Mouse (Mus musculus): ENCODE measurements around the gene Csrnp1. TPM values are rescaled to one million over a fixed set of nuclear protein-coding genes. Genes with fewer than 3 reads are reported as not detected.

Gene Csrnp1
- polyA plus RNA-seq, 1 experiment from 2014 or later: 0.75 TPM

DNA sequence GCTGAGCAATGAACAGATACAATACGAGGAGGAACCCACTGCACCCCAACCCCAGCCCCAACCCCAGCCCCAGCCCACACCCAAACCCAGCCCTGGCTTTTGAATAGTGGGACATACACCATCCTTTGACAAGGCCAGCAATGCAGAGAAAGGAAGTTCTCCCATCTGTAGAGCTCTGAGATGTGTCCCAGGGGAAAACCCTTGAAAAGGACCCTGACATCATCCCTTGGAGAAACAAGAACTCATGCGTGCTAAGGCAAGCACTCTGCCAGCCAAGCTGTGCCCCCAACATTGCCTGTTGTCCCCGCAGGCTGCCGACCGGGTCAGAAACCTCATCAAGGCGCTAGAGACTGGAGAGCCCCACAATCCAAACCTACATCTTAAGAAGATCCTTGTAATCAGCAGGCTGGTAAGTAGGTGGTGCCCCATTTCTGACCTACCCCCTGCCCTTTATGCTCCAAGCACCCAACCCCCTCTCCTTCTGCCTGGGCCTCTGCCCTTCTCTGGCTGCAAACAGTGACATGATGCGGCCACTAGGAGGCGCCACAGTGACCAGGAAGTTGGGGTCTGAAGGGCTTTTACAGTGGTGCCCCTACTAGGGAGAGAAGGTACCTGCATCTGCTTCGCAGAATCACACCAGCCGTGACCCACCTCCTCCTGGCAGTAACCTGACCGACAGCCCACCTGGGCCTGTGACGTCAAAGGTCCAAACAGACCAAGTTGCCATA, 39.1 kb downstream of the Csrnp1 start:
- Histone ChIP-seq H3K9me3 (replicated peaks; ENCODE audit: control insufficient read depth, low read length, poor library complexity, severe bottlenecking) (no peaks in the 10 kb centered on the region), H3K9ac (ENCODE audit: low read depth, low read length) (no peak overlapping the region), H3K4me3 (ENCODE audit: low read depth, low read length) (no peak overlapping the region), H3K27me3 (ENCODE audit: control insufficient read depth, insufficient read depth, low read depth, low read length) (no peaks in the 10 kb centered on the region), H3K27ac (ENCODE audit: low read length) (no peak overlapping the region), H3K4me2 (ENCODE audit: low read length) (no peak overlapping the region), H3K36me3 (ENCODE audit: control insufficient read depth, insufficient read depth, low read length) (no peaks in the 10 kb centered on the region), H3K4me1 (ENCODE audit: control insufficient read depth, insufficient read depth, low read length) (no peaks in the 10 kb centered on the region)
- WGBS: 61% methylated on average over 12 of the region's 12 CpGs
- ATAC-seq: no peak

DNA sequence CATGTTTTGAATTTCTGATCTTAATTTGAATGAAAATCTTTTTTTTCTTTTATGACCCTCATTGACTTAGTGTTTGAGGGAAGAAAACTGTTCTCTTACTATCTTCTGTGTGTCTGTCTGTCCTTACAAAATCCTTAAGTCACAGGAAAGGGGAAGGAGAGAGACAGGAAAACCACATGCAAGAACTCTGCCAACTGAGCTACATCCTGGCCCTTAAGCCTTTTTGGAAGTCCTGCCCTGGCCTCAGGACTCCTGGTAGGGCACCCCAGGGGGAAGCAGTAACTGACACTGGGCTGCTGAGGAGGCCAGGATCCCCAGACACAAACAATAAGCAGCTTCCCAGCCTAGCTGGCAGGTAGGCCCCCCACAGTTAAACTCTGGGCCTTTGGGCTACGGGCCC, 41.1 kb downstream of the Csrnp1 start:
- H3K27ac ChIP-seq (ENCODE audit: low read length): no peak overlapping the region
- no peaks in the 10 kb centered on the region for H3K4me1 ChIP-seq (ENCODE audit: control insufficient read depth, insufficient read depth, low read length)
- no peak overlapping the region for H3K9ac ChIP-seq (ENCODE audit: low read depth, low read length)
- no peaks in the 10 kb centered on the region for H3K9me3 ChIP-seq (replicated peaks; ENCODE audit: control insufficient read depth, low read length, poor library complexity, severe bottlenecking)
- WGBS: 61% methylated on average over 1 of the region's 1 CpGs
- ATAC-seq: no peak
- H3K4me3 ChIP-seq (ENCODE audit: low read depth, low read length): no peak overlapping the region
- no peaks in the 10 kb centered on the region for H3K27me3 ChIP-seq (ENCODE audit: control insufficient read depth, insufficient read depth, low read depth, low read length)
- H3K36me3 ChIP-seq (ENCODE audit: control insufficient read depth, insufficient read depth, low read length): no peaks in the 10 kb centered on the region
- H3K4me2 ChIP-seq (ENCODE audit: low read length): no peak overlapping the region

- Histone ChIP-seq H3K9me3 (replicated peaks; ENCODE audit: control insufficient read depth, low read length, poor library complexity, severe bottlenecking) (no peaks in the 10 kb centered on the region), H3K27me3 (ENCODE audit: control insufficient read depth, insufficient read depth, low read depth, low read length) (no peaks in the 10 kb centered on the region), H3K27ac (ENCODE audit: low read length) (no peak overlapping the region), H3K4me2 (ENCODE audit: low read length) (no peak overlapping the region), H3K9ac (ENCODE audit: low read depth, low read length) (no peak overlapping the region), H3K36me3 (ENCODE audit: control insufficient read depth, insufficient read depth, low read length) (no peaks in the 10 kb centered on the region), H3K4me3 (ENCODE audit: low read depth, low read length) (no peak overlapping the region), H3K4me1 (ENCODE audit: control insufficient read depth, insufficient read depth, low read length) (peaks cover 3% of the 10 kb centered on the region)
- 87% methylated on average over 14 of the region's 14 CpGs for WGBS
- ATAC-seq: no peak
These were observed 42.6 kb downstream of the Csrnp1 start for GRCm38 (mm10) chr9:119941861-119942260.

DNA sequence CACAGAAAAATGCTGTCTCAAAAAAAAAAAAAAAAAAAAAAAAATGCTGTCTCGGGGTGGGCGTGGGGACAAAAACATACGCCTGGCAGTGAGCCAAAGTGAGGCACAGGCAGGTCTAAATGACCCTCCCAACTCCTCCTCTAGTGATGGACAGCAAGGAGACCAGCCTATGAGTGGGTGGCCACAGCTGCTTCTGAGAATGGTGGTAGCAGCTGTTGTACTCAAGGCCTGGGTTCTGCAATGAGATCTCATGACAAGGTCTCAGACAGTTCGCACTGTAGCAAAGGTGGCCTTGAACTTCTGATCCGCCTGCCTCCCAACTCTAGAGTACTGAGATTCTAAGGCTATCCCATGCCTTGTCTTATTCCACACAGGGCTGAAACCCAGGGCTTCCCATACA, 43.1 kb downstream of the Csrnp1 start:
- Histone ChIP-seq H3K9me3 (replicated peaks; ENCODE audit: control insufficient read depth, low read length, poor library complexity, severe bottlenecking) (no peaks in the 10 kb centered on the region), H3K4me3 (ENCODE audit: low read depth, low read length) (no peak overlapping the region), H3K4me2 (ENCODE audit: low read length) (no peak overlapping the region), H3K27me3 (ENCODE audit: control insufficient read depth, insufficient read depth, low read depth, low read length) (no peaks in the 10 kb centered on the region), H3K9ac (ENCODE audit: low read depth, low read length) (no peak overlapping the region), H3K27ac (ENCODE audit: low read length) (no peak overlapping the region), H3K4me1 (ENCODE audit: control insufficient read depth, insufficient read depth, low read length) (peaks cover 6% of the 10 kb centered on the region), H3K36me3 (ENCODE audit: control insufficient read depth, insufficient read depth, low read length) (no peaks in the 10 kb centered on the region)
- 86% methylated on average over 5 of the region's 5 CpGs for WGBS
- no peak for ATAC-seq

DNA sequence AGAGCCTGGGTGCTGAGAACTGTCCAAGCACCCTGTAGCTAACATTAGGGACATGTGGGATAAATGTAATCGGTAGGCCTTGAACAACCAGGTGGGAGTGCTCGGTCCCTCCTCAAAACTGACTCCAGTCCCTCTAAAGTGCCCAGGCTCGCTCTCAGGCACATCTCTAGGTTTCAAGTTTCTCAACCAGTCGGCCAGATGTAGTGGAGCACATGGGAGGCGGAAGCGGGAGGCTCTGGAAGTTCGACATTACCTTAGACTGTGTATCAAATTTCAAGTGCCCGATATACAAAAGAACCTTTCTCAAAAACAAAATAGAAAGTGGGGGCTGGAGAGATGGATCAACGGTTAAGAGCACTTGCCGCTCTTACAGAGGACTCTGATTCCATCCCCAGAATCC, 44.8 kb downstream of the Csrnp1 start:
- Histone ChIP-seq H3K27ac (ENCODE audit: low read length) (no peak overlapping the region), H3K36me3 (ENCODE audit: control insufficient read depth, insufficient read depth, low read length) (no peaks in the 10 kb centered on the region), H3K27me3 (ENCODE audit: control insufficient read depth, insufficient read depth, low read depth, low read length) (no peaks in the 10 kb centered on the region), H3K4me3 (ENCODE audit: low read depth, low read length) (no peak overlapping the region), H3K9ac (ENCODE audit: low read depth, low read length) (no peak overlapping the region), H3K9me3 (replicated peaks; ENCODE audit: control insufficient read depth, low read length, poor library complexity, severe bottlenecking) (no peaks in the 10 kb centered on the region), H3K4me2 (ENCODE audit: low read length) (no peak overlapping the region), H3K4me1 (ENCODE audit: control insufficient read depth, insufficient read depth, low read length) (peaks cover 11% of the 10 kb centered on the region)
- no peak for ATAC-seq
- WGBS: 76% methylated on average over 10 of the region's 10 CpGs

- Histone ChIP-seq H3K27me3 (ENCODE audit: control insufficient read depth, insufficient read depth, low read depth, low read length) (no peaks in the 10 kb centered on the region), H3K4me2 (ENCODE audit: low read length) (no peak overlapping the region), H3K27ac (ENCODE audit: low read length) (no peak overlapping the region), H3K9me3 (replicated peaks; ENCODE audit: control insufficient read depth, low read length, poor library complexity, severe bottlenecking) (no peaks in the 10 kb centered on the region), H3K4me3 (ENCODE audit: low read depth, low read length) (no peak overlapping the region), H3K36me3 (ENCODE audit: control insufficient read depth, insufficient read depth, low read length) (no peaks in the 10 kb centered on the region), H3K9ac (ENCODE audit: low read depth, low read length) (no peak overlapping the region), H3K4me1 (ENCODE audit: control insufficient read depth, insufficient read depth, low read length) (peaks cover 11% of the 10 kb centered on the region)
- ATAC-seq: no peak
- WGBS: 83% methylated on average over 4 of the region's 4 CpGs
These were observed 46.0 kb downstream of the Csrnp1 start for GRCm38 (mm10) chr9:119938496-119938895.

DNA sequence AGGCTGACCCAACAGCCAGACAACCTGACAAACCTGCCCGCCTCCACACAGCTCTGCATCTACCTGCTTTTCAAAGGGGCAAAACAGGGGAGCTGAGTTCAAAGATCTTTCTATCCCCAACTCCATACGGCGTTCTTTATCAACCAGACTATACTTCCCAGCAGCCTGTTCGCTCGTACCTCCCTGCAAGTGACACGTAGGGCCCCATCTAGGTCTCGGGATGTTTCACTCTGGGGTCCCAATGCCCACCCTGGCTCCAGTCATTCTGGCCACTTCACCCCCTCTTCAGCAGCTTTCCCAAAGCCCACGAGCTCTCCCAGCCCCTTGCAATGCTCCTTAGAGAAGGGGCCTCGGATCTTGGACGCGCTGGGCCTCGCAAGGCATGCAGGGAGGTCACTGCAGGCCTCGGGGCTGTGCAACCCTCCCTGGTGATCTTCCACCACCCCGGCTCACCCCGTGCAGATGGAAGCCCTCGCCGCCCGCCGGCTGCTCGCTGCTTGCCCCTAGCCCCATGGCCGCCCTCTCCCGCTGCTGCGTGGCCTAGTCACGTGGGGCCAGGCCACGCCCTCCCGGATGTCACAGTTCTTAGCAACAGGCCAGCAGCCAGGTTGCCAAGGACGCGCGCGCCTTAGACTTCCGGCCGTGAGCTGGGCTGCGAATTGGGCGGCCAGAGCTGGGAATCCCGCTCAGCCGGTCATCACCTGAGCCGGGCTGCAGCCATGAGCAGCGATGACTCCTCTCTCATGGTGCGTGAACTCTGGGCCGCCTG, 47.3 kb downstream of the Csrnp1 start, which contains the start of the genes Gorasp1 and Ttc21a:
Gene Gorasp1 (minus strand): TSS at position 561 of the 769 bp plus-strand sequence.
Gene Ttc21a (plus strand): TSS at position 602 of the 769 bp plus-strand sequence.
- WGBS: 1% methylated on average over 40 of the region's 40 CpGs
- peak; percentile 96 for ATAC-seq
- peak within 1 kb of the TSS; percentile 71 for H3K4me3 ChIP-seq (ENCODE audit: low read depth, low read length)

GRCm38 (mm10) chr9:119933675-119934074, 50.8 kb downstream of the Csrnp1 start:
- H3K27ac ChIP-seq (ENCODE audit: low read length): no peak overlapping the region
- H3K9ac ChIP-seq (ENCODE audit: low read depth, low read length): no peak overlapping the region
- H3K9me3 ChIP-seq (replicated peaks; ENCODE audit: control insufficient read depth, low read length, poor library complexity, severe bottlenecking): no peaks in the 10 kb centered on the region
- ATAC-seq: no peak
- no peaks in the 10 kb centered on the region for H3K27me3 ChIP-seq (ENCODE audit: control insufficient read depth, insufficient read depth, low read depth, low read length)
- peaks cover 11% of the 10 kb centered on the region for H3K4me1 ChIP-seq (ENCODE audit: control insufficient read depth, insufficient read depth, low read length)
- peaks cover 12% of the 10 kb centered on the region; the same call in 1 of the 2 replicates for H3K36me3 ChIP-seq (ENCODE audit: control insufficient read depth, insufficient read depth, low read length)
- H3K4me2 ChIP-seq (ENCODE audit: low read length): no peak overlapping the region
- H3K4me3 ChIP-seq (ENCODE audit: low read depth, low read length): no peak overlapping the region
- 94% methylated on average over 6 of the region's 6 CpGs for WGBS

More for the DNA sequence above, 47.3 kb downstream of the Csrnp1 start, which contains the start of the genes Gorasp1 and Ttc21a:
- no peaks in the 10 kb centered on the region for H3K27me3 ChIP-seq (ENCODE audit: control insufficient read depth, insufficient read depth, low read depth, low read length)
- H3K36me3 ChIP-seq (ENCODE audit: control insufficient read depth, insufficient read depth, low read length): no peaks in the 10 kb centered on the region
- peak within 1 kb of the TSS; percentile 78 for H3K27ac ChIP-seq (ENCODE audit: low read length)
- H3K4me1 ChIP-seq (ENCODE audit: control insufficient read depth, insufficient read depth, low read length): peaks cover 11% of the 10 kb centered on the region
- H3K9ac ChIP-seq (ENCODE audit: low read depth, low read length): peak within 1 kb of the TSS; percentile 97
- H3K9me3 ChIP-seq (replicated peaks; ENCODE audit: control insufficient read depth, low read length, poor library complexity, severe bottlenecking): no peaks in the 10 kb centered on the region
- peak within 1 kb of the TSS; percentile 79 for H3K4me2 ChIP-seq (ENCODE audit: low read length)

DNA sequence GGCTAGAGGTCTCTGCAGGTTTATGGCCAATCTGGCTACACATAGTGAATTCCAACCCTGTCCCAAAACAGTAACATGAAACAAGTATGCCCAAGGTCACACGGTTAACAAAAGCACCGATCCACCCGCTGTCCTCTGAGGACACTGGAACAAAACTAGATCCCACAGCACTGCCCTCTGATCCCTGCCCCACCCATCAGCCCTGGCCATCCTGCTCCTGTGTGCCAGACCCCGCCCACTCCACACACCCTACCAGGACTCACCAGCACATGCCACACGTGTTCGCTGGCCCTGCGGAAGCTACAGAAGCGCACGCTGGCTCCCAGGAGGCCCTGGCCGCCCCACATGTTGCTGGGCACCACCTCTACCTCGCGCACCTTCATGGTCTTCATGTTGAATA, 52.1 kb downstream of the Csrnp1 start:
- H3K27me3 ChIP-seq (ENCODE audit: control insufficient read depth, insufficient read depth, low read depth, low read length): no peaks in the 10 kb centered on the region
- ATAC-seq: no peak
- no peak overlapping the region for H3K27ac ChIP-seq (ENCODE audit: low read length)

More for the DNA sequence above, 52.1 kb downstream of the Csrnp1 start:
- 93% methylated on average over 12 of the region's 12 CpGs for WGBS
- Histone ChIP-seq H3K9me3 (replicated peaks; ENCODE audit: control insufficient read depth, low read length, poor library complexity, severe bottlenecking) (no peaks in the 10 kb centered on the region), H3K36me3 (ENCODE audit: control insufficient read depth, insufficient read depth, low read length) (peaks cover 20% of the 10 kb centered on the region; the same call in 1 of the 2 replicates), H3K4me3 (ENCODE audit: low read depth, low read length) (no peak overlapping the region), H3K9ac (ENCODE audit: low read depth, low read length) (no peak overlapping the region), H3K4me2 (ENCODE audit: low read length) (no peak overlapping the region), H3K4me1 (ENCODE audit: control insufficient read depth, insufficient read depth, low read length) (peaks cover 9% of the 10 kb centered on the region)
